Mouse (Mus musculus) stomach, embryonic 14.5 days (tissue): ENCODE data around the gene Lamb1. TPM values are rescaled to one million over a fixed set of nuclear protein-coding genes. Genes with fewer than 3 reads are reported as not detected.

Source experiments
- ATAC-seq: fragments of 200-750 bp; cut with Nextera tagmentation; 2 replicates; pipeline ENCODE4 v1.8.0; 2017; ENCODE audit warnings: low read depth, moderate TSS enrichment; ENCODE audit not compliant: insufficient number of reproducible peaks, insufficient read depth, low FRiP score
- H3K27ac ChIP-seq: fragments of 300-500 bp; sonication (generic); 2 replicates; pipeline ENCODE4 v1.5.1; 2014; ENCODE audit warnings: mild to moderate bottlenecking, low read length, moderate library complexity, mixed read lengths
- H3K27me3 ChIP-seq: fragments of 300-500 bp; sonication (generic); 2 replicates; pipeline ENCODE4 v1.6.1; 2014; ENCODE audit warnings: low read length, control low read depth, mixed read lengths; ENCODE audit not compliant: control insufficient read depth, insufficient read depth
- H3K36me3 ChIP-seq: fragments of 300-500 bp; sonication (generic); 2 replicates; pipeline ENCODE4 v1.6.1; 2014; ENCODE audit warnings: mild to moderate bottlenecking, control low read depth, low read length, moderate library complexity, mixed read lengths; ENCODE audit not compliant: control insufficient read depth, insufficient read depth
- H3K4me1 ChIP-seq: fragments of 300-500 bp; sonication (generic); 2 replicates; pipeline ENCODE4 v1.6.1; 2014; ENCODE audit warnings: low read length, control low read depth, mixed read lengths; ENCODE audit not compliant: control insufficient read depth, insufficient read depth
- H3K4me2 ChIP-seq: fragments of 300-500 bp; sonication (generic); replicated peaks from 2 replicates; pipeline ENCODE4 v1.6.1; 2014; ENCODE audit warnings: low read depth, low read length, control low read depth
- H3K4me3 ChIP-seq: fragments of 300-500 bp; sonication (generic); 2 replicates; pipeline ENCODE4 v1.5.1; 2014; ENCODE audit warnings: low read depth, low read length, control low read depth
- H3K9ac ChIP-seq: fragments of 300-500 bp; sonication (generic); replicated peaks from 2 replicates; pipeline ENCODE4 v1.6.1; 2014; ENCODE audit warnings: low read depth, mild to moderate bottlenecking, control low read depth, low read length, moderate library complexity, mixed read lengths
- H3K9me3 ChIP-seq: fragments of 300-500 bp; sonication (generic); 2 replicates; pipeline ENCODE4 v1.6.1; 2016; ENCODE audit warnings: low read depth, low read length, control low read depth; ENCODE audit not compliant: control insufficient read depth
- WGBS: fragments of 180-500 bp; shearing (Covaris S2); extraction: QIAGEN DNeasy Blood & Tissue Kit; methylation state at CpG from one replicate; pipeline ENCODE4 v1.1.7; 2014; 5-methylcytosine and 5-hydroxymethylcytosine counted together
- polyA plus RNA-seq: library from polyadenylated mRNA; unstranded; fragments of >200 nt; fragmentation: Nextera tagmentation; extraction: Ambion mirVana; gene quantifications from 2 replicates; pipeline ENCODE4 v1.2.1, GENCODE M21; 2014

Lamb1 gene
- polyA plus RNA-seq, 1 experiment from 2014 or later: 98.2 TPM

GRCm38 (mm10) chr12:31327139-31327538 is 62.1 kb downstream of the Lamb1 start:
- WGBS: 80% methylated on average over 9 of the region's 9 CpGs
- no peak overlapping the region for H3K27ac ChIP-seq
- H3K4me2 ChIP-seq: no peak overlapping the region
- H3K4me1 ChIP-seq: no peaks in the 10 kb centered on the region
- H3K9ac ChIP-seq: no peak overlapping the region
- no peak for ATAC-seq
- no peaks in the 10 kb centered on the region for H3K9me3 ChIP-seq
- no peaks in the 10 kb centered on the region for H3K27me3 ChIP-seq
- H3K4me3 ChIP-seq: no peak overlapping the region
- peaks cover 88% of the 10 kb centered on the region for H3K36me3 ChIP-seq

- WGBS: 94% methylated on average over 1 of the region's 1 CpGs
- Histone ChIP-seq H3K4me2 (no peak overlapping the region), H3K4me3 (no peak overlapping the region), H3K9ac (no peak overlapping the region), H3K27ac (no peak overlapping the region), H3K27me3 (no peaks in the 10 kb centered on the region), H3K9me3 (no peaks in the 10 kb centered on the region), H3K36me3 (peaks cover 77% of the 10 kb centered on the region), H3K4me1 (no peaks in the 10 kb centered on the region)
- ATAC-seq: no peak
These were observed 68.2 kb downstream of the Lamb1 start for GRCm38 (mm10) chr12:31333261-31333660.

DNA sequence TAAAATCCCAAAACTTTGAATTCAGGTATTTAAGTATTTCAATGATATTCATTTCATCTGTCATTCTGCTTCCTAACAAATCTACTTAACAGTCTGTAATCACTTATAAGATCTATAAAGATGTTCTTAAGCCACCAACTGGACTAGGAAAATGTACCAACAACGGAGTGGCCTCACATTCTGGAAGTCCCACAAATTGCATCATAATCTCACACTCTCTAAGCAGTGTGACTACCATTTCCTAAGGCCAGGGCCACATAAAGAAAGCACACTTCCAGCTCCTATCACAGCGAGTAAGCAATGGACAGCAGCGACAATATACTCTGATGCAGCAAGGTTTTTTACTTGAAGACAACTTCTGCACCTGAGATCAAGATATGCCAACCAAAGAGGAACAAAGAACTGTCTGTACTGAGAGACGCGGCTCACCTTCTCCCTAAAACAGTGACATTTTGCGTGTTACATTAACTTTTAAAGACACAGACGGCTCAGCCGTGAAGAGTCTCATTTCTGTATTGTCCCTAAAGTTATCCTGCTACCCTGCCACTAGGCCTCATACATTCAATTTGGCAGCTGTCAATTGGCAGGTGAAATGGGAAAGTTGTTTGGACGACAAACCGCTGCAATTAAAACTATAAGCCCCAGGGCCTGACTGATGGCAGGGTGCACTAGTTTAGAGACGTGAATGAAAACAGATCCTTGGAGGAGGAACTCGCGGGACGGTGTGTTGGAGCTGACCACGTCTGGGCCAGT is 85.3 kb downstream of the Lamb1 start:
- Histone ChIP-seq H3K27ac (peak overlapping the region; percentile 67; the same call in 1 of the 2 replicates), H3K27me3 (no peaks in the 10 kb centered on the region), H3K4me1 (peaks cover 3% of the 10 kb centered on the region; the same call in 1 of the 2 replicates), H3K4me3 (peak overlapping the region; percentile 98), H3K9ac (peak overlapping the region; percentile 90), H3K9me3 (no peaks in the 10 kb centered on the region), H3K4me2 (peak overlapping the region; percentile 86), H3K36me3 (peaks cover 13% of the 10 kb centered on the region; the same call in 1 of the 2 replicates)
- no peak for ATAC-seq
- WGBS: 27% methylated on average over 15 of the region's 15 CpGs

GRCm38 (mm10) chr12:31350944-31351928 is 86.2 kb downstream of the Lamb1 start, which contains the start of gene Dld:
Dld (minus strand) TSS chr12:31351453.
- peak; percentile 99 for ATAC-seq
- peak within 1 kb of the TSS; percentile 98 for H3K4me3 ChIP-seq
- H3K27me3 ChIP-seq: no peaks in the 10 kb centered on the region
- H3K4me1 ChIP-seq: peaks cover 3% of the 10 kb centered on the region; the same call in 1 of the 2 replicates
- 5% methylated on average over 58 of the region's 66 CpGs for WGBS
- H3K9me3 ChIP-seq: no peaks in the 10 kb centered on the region
- peaks cover 13% of the 10 kb centered on the region; the same call in 1 of the 2 replicates for H3K36me3 ChIP-seq
- peak within 1 kb of the TSS; percentile 67 for H3K27ac ChIP-seq
- peak within 1 kb of the TSS; percentile 86 for H3K4me2 ChIP-seq
- peak within 1 kb of the TSS; percentile 90 for H3K9ac ChIP-seq

- Histone ChIP-seq H3K27ac (no peak overlapping the region), H3K36me3 (no peaks in the 10 kb centered on the region), H3K4me1 (no peaks in the 10 kb centered on the region), H3K9me3 (no peaks in the 10 kb centered on the region), H3K27me3 (no peaks in the 10 kb centered on the region), H3K4me3 (no peak overlapping the region), H3K9ac (no peak overlapping the region), H3K4me2 (no peak overlapping the region)
- WGBS: 46% methylated on average over 3 of the region's 3 CpGs
- ATAC-seq: no peak
These were observed 101.4 kb downstream of the Lamb1 start for GRCm38 (mm10) chr12:31366428-31366827.

DNA sequence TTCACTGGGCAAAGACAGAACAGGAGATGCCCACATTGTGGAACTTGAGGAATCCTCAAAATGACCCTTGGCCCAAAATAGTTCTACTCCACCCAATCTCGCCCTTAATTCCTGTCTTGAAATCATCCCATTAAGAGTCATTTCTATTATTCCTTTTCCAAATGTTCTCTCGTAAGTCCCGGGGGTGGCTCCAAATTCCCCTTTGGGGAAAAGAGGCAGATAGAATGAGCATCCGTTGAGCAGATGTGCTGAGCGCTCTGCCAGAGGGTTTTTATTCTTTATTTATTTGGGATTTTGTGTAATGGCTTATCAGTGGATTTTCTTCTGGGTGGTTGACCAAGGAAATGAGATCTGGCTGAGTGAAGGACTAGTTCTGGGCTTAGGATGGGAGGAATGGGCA is 102.7 kb downstream of the Lamb1 start:
- WGBS: 77% methylated on average over 5 of the region's 5 CpGs
- Histone ChIP-seq H3K9me3 (no peaks in the 10 kb centered on the region), H3K27ac (no peak overlapping the region), H3K27me3 (no peaks in the 10 kb centered on the region), H3K4me1 (no peaks in the 10 kb centered on the region), H3K4me3 (no peak overlapping the region), H3K36me3 (no peaks in the 10 kb centered on the region), H3K9ac (no peak overlapping the region), H3K4me2 (no peak overlapping the region)
- ATAC-seq: no peak

DNA sequence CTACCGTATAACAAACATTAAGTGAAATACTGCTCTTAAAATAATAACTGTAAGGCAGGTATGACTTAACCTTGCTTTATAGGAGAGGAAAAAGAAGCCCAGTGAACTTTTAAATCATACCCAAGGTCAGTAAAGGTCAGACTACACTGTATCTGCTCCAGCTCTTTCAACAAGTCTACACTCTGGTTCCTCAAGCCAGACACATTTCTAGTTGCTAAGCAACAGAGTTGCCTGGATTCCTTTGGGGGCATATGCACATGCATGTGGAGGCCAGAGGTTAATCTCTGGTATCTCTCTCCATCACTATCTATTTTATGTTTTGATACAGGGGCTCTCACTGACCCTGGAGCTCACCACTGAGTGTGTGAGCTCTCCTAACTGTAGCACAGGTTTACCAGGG is 104.1 kb downstream of the Lamb1 start:
- ATAC-seq: no peak
- 84% methylated on average over 1 of the region's 1 CpGs for WGBS
- Histone ChIP-seq H3K9me3 (no peaks in the 10 kb centered on the region), H3K36me3 (no peaks in the 10 kb centered on the region), H3K4me2 (no peak overlapping the region), H3K27me3 (no peaks in the 10 kb centered on the region), H3K4me1 (no peaks in the 10 kb centered on the region), H3K9ac (no peak overlapping the region), H3K4me3 (no peak overlapping the region), H3K27ac (no peak overlapping the region)

- H3K9ac ChIP-seq: no peak overlapping the region
- WGBS: 79% methylated on average over 7 of the region's 7 CpGs
- no peaks in the 10 kb centered on the region for H3K36me3 ChIP-seq
- no peak overlapping the region for H3K4me3 ChIP-seq
- H3K4me2 ChIP-seq: no peak overlapping the region
- no peak overlapping the region for H3K27ac ChIP-seq
- H3K4me1 ChIP-seq: no peaks in the 10 kb centered on the region
- no peaks in the 10 kb centered on the region for H3K9me3 ChIP-seq
- ATAC-seq: no peak
- H3K27me3 ChIP-seq: no peaks in the 10 kb centered on the region
These were observed 104.6 kb downstream of the Lamb1 start for GRCm38 (mm10) chr12:31369656-31370055.
